Mouse (Mus musculus): ENCODE measurements around the gene Crmp1. TPM values are rescaled to one million over a fixed set of nuclear protein-coding genes. Genes with fewer than 3 reads are reported as not detected.

Gene Crmp1
- polyA plus RNA-seq, 1 experiment from 2014 or later, result 790 TPM

GRCm38 (mm10) chr5:37320174-37320573 lies 78.4 kb downstream of the Crmp1 start:
- H3K4me1 ChIP-seq, result no peaks in the 10 kb centered on the region
- no peak overlapping the region for H3K4me2 ChIP-seq (replicated peaks)
- no peak overlapping the region for H3K4me3 ChIP-seq
- no peak overlapping the region for H3K9ac ChIP-seq (replicated peaks)
- no peak for ATAC-seq (replicated peaks)
- no peaks in the 10 kb centered on the region for H3K27me3 ChIP-seq
- H3K9me3 ChIP-seq, result peaks cover 6% of the 10 kb centered on the region; the same call in 1 of the 2 replicates
- H3K36me3 ChIP-seq, result peaks cover 10% of the 10 kb centered on the region
- 74% methylated on average over 3 of the region's 3 CpGs for WGBS
- H3K27ac ChIP-seq (replicated peaks), result no peak overlapping the region

- Histone ChIP-seq H3K4me3 (no peak overlapping the region), H3K9ac (replicated peaks) (no peak overlapping the region), H3K9me3 (0 out of 2 replicates have a peak, but pooled peaks cover under 1% of the 10 kb centered on the region), H3K27ac (replicated peaks) (no peak overlapping the region), H3K27me3 (no peaks in the 10 kb centered on the region), H3K4me2 (replicated peaks) (no peak overlapping the region), H3K36me3 (peaks cover 4% of the 10 kb centered on the region), H3K4me1 (no peaks in the 10 kb centered on the region)
- no peak for ATAC-seq (replicated peaks)
- 94% methylated on average over 4 of the region's 4 CpGs for WGBS
Observed at GRCm38 (mm10) chr5:37320761-37321160, 79.0 kb downstream of the Crmp1 start.

GRCm38 (mm10) chr5:37326675-37327074 lies 84.9 kb downstream of the Crmp1 start:
- H3K9me3 ChIP-seq, result no peaks in the 10 kb centered on the region
- no peak overlapping the region for H3K9ac ChIP-seq (replicated peaks)
- H3K4me3 ChIP-seq, result no peak overlapping the region
- H3K36me3 ChIP-seq, result no peaks in the 10 kb centered on the region; the same call in 1 of the 2 replicates
- H3K27me3 ChIP-seq, result no peaks in the 10 kb centered on the region
- H3K27ac ChIP-seq (replicated peaks), result no peak overlapping the region
- no peaks in the 10 kb centered on the region for H3K4me1 ChIP-seq
- H3K4me2 ChIP-seq (replicated peaks), result no peak overlapping the region
- ATAC-seq (replicated peaks), result no peak
- 93% methylated on average over 6 of the region's 6 CpGs for WGBS

GRCm38 (mm10) chr5:37330449-37331132 lies 88.9 kb downstream of the Crmp1 start:
- no peaks in the 10 kb centered on the region for H3K36me3 ChIP-seq
- H3K4me1 ChIP-seq, result no peaks in the 10 kb centered on the region
- no peak overlapping the region for H3K4me2 ChIP-seq (replicated peaks)
- no peak for ATAC-seq (replicated peaks)
- 84% methylated on average over 8 of the region's 8 CpGs for WGBS
- no peaks in the 10 kb centered on the region for H3K27me3 ChIP-seq
- no peak overlapping the region for H3K4me3 ChIP-seq
- no peak overlapping the region for H3K27ac ChIP-seq (replicated peaks)
- no peak overlapping the region for H3K9ac ChIP-seq (replicated peaks)
- H3K9me3 ChIP-seq, result no peaks in the 10 kb centered on the region

- H3K4me3 ChIP-seq, result no peak overlapping the region
- H3K36me3 ChIP-seq, result no peaks in the 10 kb centered on the region
- no peak for ATAC-seq (replicated peaks)
- WGBS, result 89% methylated on average over 2 of the region's 2 CpGs
- H3K9ac ChIP-seq (replicated peaks), result no peak overlapping the region
- H3K4me2 ChIP-seq (replicated peaks), result no peak overlapping the region
- peaks cover 4% of the 10 kb centered on the region for H3K4me1 ChIP-seq
- no peaks in the 10 kb centered on the region for H3K27me3 ChIP-seq
- H3K27ac ChIP-seq (replicated peaks), result no peak overlapping the region
- H3K9me3 ChIP-seq, result no peaks in the 10 kb centered on the region
Observed at GRCm38 (mm10) chr5:37331133-37331505, 89.4 kb downstream of the Crmp1 start.

- Histone ChIP-seq H3K36me3 (no peaks in the 10 kb centered on the region), H3K4me1 (peaks cover 14% of the 10 kb centered on the region), H3K4me2 (replicated peaks) (no peak overlapping the region), H3K9me3 (no peaks in the 10 kb centered on the region), H3K27ac (replicated peaks) (no peak overlapping the region), H3K9ac (replicated peaks) (no peak overlapping the region), H3K27me3 (no peaks in the 10 kb centered on the region), H3K4me3 (no peak overlapping the region)
- ATAC-seq (replicated peaks), result no peak
- 82% methylated on average over 4 of the region's 4 CpGs for WGBS
Observed at GRCm38 (mm10) chr5:37332066-37332465, 90.3 kb downstream of the Crmp1 start.

GRCm38 (mm10) chr5:37335061-37335460 lies 93.3 kb downstream of the Crmp1 start:
- H3K4me3 ChIP-seq, result no peak overlapping the region
- no peak overlapping the region for H3K4me2 ChIP-seq (replicated peaks)
- no peaks in the 10 kb centered on the region for H3K27me3 ChIP-seq
- peaks cover 38% of the 10 kb centered on the region for H3K4me1 ChIP-seq
- WGBS, result 54% methylated on average over 3 of the region's 3 CpGs
- ATAC-seq (replicated peaks), result no peak
- no peak overlapping the region for H3K27ac ChIP-seq (replicated peaks)
- no peak overlapping the region for H3K9ac ChIP-seq (replicated peaks)
- no peaks in the 10 kb centered on the region for H3K36me3 ChIP-seq
- no peaks in the 10 kb centered on the region for H3K9me3 ChIP-seq

DNA sequence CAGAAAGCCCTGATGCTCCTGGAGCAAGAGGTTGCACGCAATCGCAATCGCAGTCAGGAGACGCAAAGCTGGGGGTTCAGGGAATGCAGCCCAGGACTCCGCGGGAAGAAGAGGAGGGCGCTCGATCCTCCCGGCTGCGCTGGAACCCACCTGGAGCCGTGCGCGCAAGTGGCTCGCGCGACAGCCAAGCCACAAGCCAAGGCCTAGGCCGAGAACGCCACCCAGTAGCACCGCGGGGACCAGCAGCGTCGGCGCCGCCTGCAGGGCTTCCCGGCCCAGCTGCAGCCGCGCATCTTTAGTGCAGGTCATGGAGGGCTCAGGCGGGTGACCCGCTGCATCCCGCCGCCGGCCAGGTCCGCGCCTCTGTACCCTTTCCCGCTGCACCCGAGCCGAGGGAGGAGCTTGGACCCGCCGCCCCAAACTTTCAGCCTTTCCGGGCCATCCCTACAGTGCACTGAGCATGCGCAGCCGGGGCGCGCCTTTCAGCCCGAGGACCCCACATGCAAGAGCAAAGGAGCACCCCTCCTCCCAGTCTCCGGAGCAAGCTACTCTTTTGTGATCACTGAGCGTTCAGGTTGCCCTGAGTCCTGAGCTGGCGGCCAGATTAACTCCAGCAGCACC lies 94.9 kb downstream of the Crmp1 start, which contains the start of gene Evc:
Evc (minus strand) TSS at position 410 of the 621 bp plus-strand sequence.
- WGBS, result under 1% methylated on average over 48 of the region's 48 CpGs
- Histone ChIP-seq H3K27me3 (no peaks in the 10 kb centered on the region), H3K9me3 (no peaks in the 10 kb centered on the region), H3K36me3 (no peaks in the 10 kb centered on the region), H3K27ac (replicated peaks) (no peak within 1 kb of the TSS), H3K4me3 (peak within 1 kb of the TSS; percentile 79), H3K4me2 (replicated peaks) (peak within 1 kb of the TSS; percentile 100), H3K9ac (replicated peaks) (peak within 1 kb of the TSS; percentile 63), H3K4me1 (peaks cover 38% of the 10 kb centered on the region)
- peak; percentile 76 for ATAC-seq (replicated peaks)

DNA sequence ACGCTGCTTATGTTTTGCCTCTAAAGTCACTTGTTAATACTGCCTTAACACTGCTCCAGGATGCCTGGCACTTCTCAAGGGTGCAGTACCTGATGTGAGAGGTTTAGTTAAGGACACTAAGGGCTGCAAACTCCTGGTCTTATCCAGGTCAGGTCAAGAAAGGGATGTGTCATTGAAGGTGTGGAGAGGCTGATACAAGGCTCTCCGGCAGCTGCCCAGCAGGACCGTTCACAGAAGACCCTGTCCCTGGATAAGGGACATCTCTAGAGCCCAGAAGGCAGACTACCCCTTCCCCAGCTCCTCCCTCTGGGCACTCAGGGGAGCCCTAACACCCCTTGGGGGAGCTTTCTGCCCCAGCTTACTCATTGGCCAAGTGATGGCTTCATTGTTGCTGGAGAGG lies 96.0 kb downstream of the Crmp1 start:
- Histone ChIP-seq H3K9me3 (no peaks in the 10 kb centered on the region), H3K27me3 (no peaks in the 10 kb centered on the region), H3K4me1 (peaks cover 38% of the 10 kb centered on the region), H3K4me3 (no peak overlapping the region), H3K36me3 (no peaks in the 10 kb centered on the region), H3K27ac (replicated peaks) (no peak overlapping the region), H3K9ac (replicated peaks) (no peak overlapping the region), H3K4me2 (replicated peaks) (peak overlapping the region; percentile 77; the same call in 1 of the 2 replicates)
- 79% methylated on average over 3 of the region's 3 CpGs for WGBS
- no peak for ATAC-seq (replicated peaks)

DNA sequence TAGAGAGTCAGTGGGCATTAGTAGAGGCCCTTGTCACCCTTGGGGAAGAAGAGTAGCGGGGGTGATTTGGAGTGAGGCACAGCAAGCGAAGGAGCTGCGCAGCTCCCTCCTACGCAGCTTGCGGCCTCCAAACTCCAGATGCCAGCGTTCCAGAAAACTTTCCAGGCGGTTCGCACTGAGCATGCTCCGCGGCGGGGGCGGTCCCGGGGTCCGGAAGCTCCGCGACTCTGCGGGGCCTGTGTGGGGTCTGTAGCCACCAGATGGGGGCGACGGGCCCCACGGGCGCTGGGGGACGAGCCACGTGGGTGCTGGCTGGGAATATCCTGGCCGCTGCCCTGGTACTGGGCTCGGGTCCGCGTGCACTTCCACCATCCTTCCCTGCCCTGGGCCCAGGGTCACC lies 96.5 kb downstream of the Crmp1 start, which contains the start of gene Evc2:
Evc2 (plus strand) TSS at position 212 of the 400 bp plus-strand sequence.
- H3K36me3 ChIP-seq, result no peaks in the 10 kb centered on the region
- peak within 1 kb of the TSS; percentile 44 for H3K9ac ChIP-seq (replicated peaks)
- ATAC-seq (replicated peaks), result peak; percentile 73
- peak within 1 kb of the TSS; percentile 100 for H3K4me2 ChIP-seq (replicated peaks)
- peak within 1 kb of the TSS; percentile 48 for H3K4me3 ChIP-seq
- H3K27me3 ChIP-seq, result no peaks in the 10 kb centered on the region
- H3K9me3 ChIP-seq, result no peaks in the 10 kb centered on the region
- WGBS, result under 1% methylated on average over 27 of the region's 27 CpGs
- H3K4me1 ChIP-seq, result peaks cover 38% of the 10 kb centered on the region
- H3K27ac ChIP-seq (replicated peaks), result no peak within 1 kb of the TSS
